In the genomic region with DNA sequence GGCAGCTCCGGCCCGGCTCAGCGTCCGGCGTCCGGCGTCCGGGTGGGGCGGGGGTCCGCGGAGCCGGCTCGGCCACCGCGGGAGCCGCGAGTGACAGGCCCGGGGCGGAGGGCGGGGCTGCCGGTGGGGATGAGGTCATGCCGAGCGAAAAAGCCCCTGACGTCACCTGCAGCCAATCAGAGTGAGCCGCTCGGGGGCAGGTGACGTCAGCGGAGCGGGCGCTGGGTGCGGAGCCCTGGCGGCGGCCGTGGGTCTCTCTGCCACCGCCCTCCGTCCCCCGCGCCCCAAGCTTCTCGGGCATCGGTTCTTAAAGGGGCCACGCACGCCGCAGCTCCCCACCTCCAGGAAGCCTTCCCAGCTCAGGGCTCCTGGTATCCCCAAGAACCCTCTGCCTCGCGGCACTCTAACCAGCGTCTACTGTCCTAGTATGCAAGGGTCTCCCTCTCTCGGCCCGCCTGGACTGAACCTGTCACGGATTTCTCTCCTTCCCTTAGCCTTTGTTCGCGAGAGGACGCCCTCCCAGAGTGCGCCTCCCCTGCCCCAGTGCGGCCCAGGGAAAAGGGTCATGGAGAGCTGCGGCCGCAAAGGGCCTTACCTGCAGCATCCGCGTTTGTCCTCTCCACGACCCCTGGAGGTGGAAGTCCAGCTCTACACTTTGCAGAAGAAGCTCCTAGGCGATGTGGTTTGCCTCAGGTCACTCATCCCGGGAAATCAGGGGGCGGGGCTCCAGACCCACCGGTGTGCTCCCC, we compare ENCODE assay signal across 8 mouse cellular contexts. TPM values are rescaled to one million over a fixed set of nuclear protein-coding genes. Genes with fewer than 3 reads are reported as not detected.
A peak's percentile ranks its signal among the peaks of the same experiment; 100 is the strongest.
DNase-seq lines count a peak whose midpoint lies in the region; ATAC-seq and TF ChIP-seq lines count a peak whose summit lies in the region.

A gene (minus strand): TSS at position 661 of the 749 bp plus-strand sequence.

- no peak for TF ChIP-seq EP300 in heart, adult 2 months (IDR thresholded peaks at IDR 0.05; ENCODE audit: insufficient read depth, low read depth, low read length)

- intact Hi-C loops in heart, adult 2 months (cut with DNase I): loop anchor here (5.0 kb wide), 2 partner anchors 33 to 148 kb away; a partner anchor contains a TSS

- H3K4me3 ChIP-seq in bone marrow, adult 2 months (replicated peaks; ENCODE audit: control insufficient read depth, low read depth, low read length): peak within 1 kb of the TSS; percentile 74
- peak within 1 kb of the TSS; percentile 71 for H3K4me3 ChIP-seq in embryonic facial prominence, embryonic 14.5 days (ENCODE audit: low read depth, low read length)
- peak within 1 kb of the TSS; percentile 98 for H3K4me3 ChIP-seq in heart, adult 2 months
- peak within 1 kb of the TSS; percentile 52 for H3K4me3 ChIP-seq in kidney, adult 2 months (ENCODE audit: insufficient read depth, low read depth, low read length)
- peak within 1 kb of the TSS; percentile 45 for H3K4me3 ChIP-seq in limb, embryonic 11.5 days (ENCODE audit: low read depth, low read length)
- peak within 1 kb of the TSS; percentile 77 for H3K4me3 ChIP-seq in midbrain, embryonic 13.5 days (replicated peaks)
- peak within 1 kb of the TSS; percentile 87 for H3K4me3 ChIP-seq in small intestine, adult 2 months (ENCODE audit: low read depth, low read length)

- no peaks in the 10 kb centered on the region for H3K79me2 ChIP-seq in heart, adult 2 months (replicated peaks; ENCODE audit: control insufficient read depth, insufficient read depth, low read length)

- H3K27ac ChIP-seq in bone marrow, adult 2 months (ENCODE audit: control insufficient read depth, insufficient read depth, low read depth, low read length, poor library complexity): peak within 1 kb of the TSS; percentile 87
- H3K27ac ChIP-seq in embryonic facial prominence, embryonic 14.5 days (replicated peaks; ENCODE audit: low read depth, low read length): peak within 1 kb of the TSS; percentile 44; the same call in 1 of the 2 replicates
- H3K27ac ChIP-seq in heart, adult 2 months: peak within 1 kb of the TSS; percentile 98
- 0 out of 2 replicates have a peak within 1 kb of the TSS, but pooled peaks have one; percentile 4 for H3K27ac ChIP-seq in kidney, adult 2 months (ENCODE audit: insufficient read depth, low read depth, low read length)
- no peak within 1 kb of the TSS for H3K27ac ChIP-seq in limb, embryonic 11.5 days (replicated peaks; ENCODE audit: low read depth, low read length)
- H3K27ac ChIP-seq in midbrain, embryonic 13.5 days: peak within 1 kb of the TSS; percentile 94
- 0 out of 2 replicates have a peak within 1 kb of the TSS, but pooled peaks have one; percentile 24 for H3K27ac ChIP-seq in small intestine, adult 2 months (ENCODE audit: insufficient read depth, low read depth, low read length)

- peak within 1 kb of the TSS; percentile 92 for H3K4me2 ChIP-seq in embryonic facial prominence, embryonic 14.5 days (ENCODE audit: low read depth, low read length)
- H3K4me2 ChIP-seq in limb, embryonic 11.5 days (ENCODE audit: low read depth, severe bottlenecking): peak within 1 kb of the TSS; percentile 94
- H3K4me2 ChIP-seq in midbrain, embryonic 13.5 days (replicated peaks): peak within 1 kb of the TSS; percentile 82

- H3K36me3 ChIP-seq in embryonic facial prominence, embryonic 14.5 days (ENCODE audit: control insufficient read depth, insufficient read depth, low read length): no peaks in the 10 kb centered on the region
- H3K36me3 ChIP-seq in heart, adult 2 months (ENCODE audit: control insufficient read depth, insufficient read depth, low read length): no peaks in the 10 kb centered on the region
- H3K36me3 ChIP-seq in kidney, adult 2 months (ENCODE audit: control insufficient read depth, insufficient read depth, low read length): no peaks in the 10 kb centered on the region
- no peaks in the 10 kb centered on the region for H3K36me3 ChIP-seq in limb, embryonic 11.5 days (ENCODE audit: control insufficient read depth, insufficient read depth, low read length)
- H3K36me3 ChIP-seq in midbrain, embryonic 13.5 days: no peaks in the 10 kb centered on the region
- no peaks in the 10 kb centered on the region for H3K36me3 ChIP-seq in small intestine, adult 2 months (ENCODE audit: control insufficient read depth, insufficient read depth, low read length)

- no peak for TF ChIP-seq POLR2A in bone marrow, adult 2 months (IDR thresholded peaks at IDR 0.05; ENCODE audit: borderline replicate concordance, control insufficient read depth, low read depth, low read length)
- no peak for TF ChIP-seq POLR2A in heart, adult 2 months (IDR thresholded peaks at IDR 0.05; ENCODE audit: insufficient read depth, low read depth, low read length)
- no peak for TF ChIP-seq POLR2A in kidney, adult 2 months (IDR thresholded peaks at IDR 0.05; ENCODE audit: low read depth, low read length)
- TF ChIP-seq POLR2A in small intestine, adult 2 months (IDR thresholded peaks at IDR 0.05; ENCODE audit: low read depth, low read length): no peak

- 1% methylated on average over 62 of the region's 63 CpGs for WGBS in bone marrow, adult 2 months
- 1% methylated on average over 24 of the region's 63 CpGs for WGBS in embryonic facial prominence, embryonic 14.5 days
- WGBS in heart, adult 2 months: 2% methylated on average over 57 of the region's 63 CpGs
- WGBS in kidney, adult 2 months: 4% methylated on average over 61 of the region's 63 CpGs
- WGBS in limb, embryonic 11.5 days: under 1% methylated on average over 37 of the region's 63 CpGs
- WGBS in midbrain, embryonic 13.5 days: under 1% methylated on average over 56 of the region's 63 CpGs
- under 1% methylated on average over 63 of the region's 63 CpGs for WGBS in small intestine, adult 2 months

- peak within 1 kb of the TSS; percentile 83 for H3K9ac ChIP-seq in embryonic facial prominence, embryonic 14.5 days (ENCODE audit: low read depth, low read length)
- peak within 1 kb of the TSS; percentile 99 for H3K9ac ChIP-seq in heart, adult 2 months (ENCODE audit: low read depth, low read length)
- H3K9ac ChIP-seq in limb, embryonic 11.5 days (ENCODE audit: low read length): peak within 1 kb of the TSS; percentile 34
- peak within 1 kb of the TSS; percentile 96 for H3K9ac ChIP-seq in midbrain, embryonic 13.5 days (replicated peaks)

- peak; percentile 38; the same call in 1 of the 2 replicates for TF ChIP-seq CTCF in bone marrow, adult 2 months (IDR thresholded peaks at IDR 0.05; ENCODE audit: control insufficient read depth, insufficient read depth, low read length)
- TF ChIP-seq CTCF in heart, adult 2 months (IDR thresholded peaks at IDR 0.05): peak; percentile 49; the same call in 1 of the 2 replicates
- no peak for TF ChIP-seq CTCF in kidney, adult 2 months (conservative IDR thresholded peaks at IDR 0.05; ENCODE audit: insufficient read depth, insufficient read length, low read depth, low read length)
- no peak for TF ChIP-seq CTCF in small intestine, adult 2 months (IDR thresholded peaks at IDR 0.05; ENCODE audit: extremely low read depth, insufficient read length, insufficient replicate concordance, low read depth, low read length)

- DNase-seq in 3134 (ENCODE audit: extremely low read depth, insufficient read length, low spot score): peak; percentile 85
- peak; percentile 88 for DNase-seq in embryonic facial prominence, embryonic 14.5 days (ENCODE audit: low spot score)
- peak; percentile 96 for DNase-seq in heart, adult 2 months
- DNase-seq in kidney, adult 2 months: peak; percentile 91
- DNase-seq in limb, embryonic 11.5 days (ENCODE audit: low spot score): peak; percentile 87

- H3K27me3 ChIP-seq in embryonic facial prominence, embryonic 14.5 days (replicated peaks; ENCODE audit: control insufficient read depth, insufficient read depth, low read length): peaks cover 76% of the 10 kb centered on the region
- H3K27me3 ChIP-seq in heart, adult 2 months (ENCODE audit: control insufficient read depth, insufficient read depth, low read length): no peaks in the 10 kb centered on the region
- no peaks in the 10 kb centered on the region for H3K27me3 ChIP-seq in kidney, adult 2 months (replicated peaks; ENCODE audit: control insufficient read depth, insufficient read depth, low read length)
- peaks cover 71% of the 10 kb centered on the region for H3K27me3 ChIP-seq in limb, embryonic 11.5 days (ENCODE audit: control insufficient read depth, insufficient read depth, low read length)
- H3K27me3 ChIP-seq in midbrain, embryonic 13.5 days: peaks cover 11% of the 10 kb centered on the region
- H3K27me3 ChIP-seq in small intestine, adult 2 months (ENCODE audit: control insufficient read depth, insufficient read depth, low read length): no peaks in the 10 kb centered on the region

- H3K9me3 ChIP-seq in embryonic facial prominence, embryonic 14.5 days (ENCODE audit: control insufficient read depth, low read length): no peaks in the 10 kb centered on the region
- no peaks in the 10 kb centered on the region for H3K9me3 ChIP-seq in limb, embryonic 11.5 days (ENCODE audit: control insufficient read depth, low read length)
- no peaks in the 10 kb centered on the region for H3K9me3 ChIP-seq in midbrain, embryonic 13.5 days

- no peaks in the 10 kb centered on the region for H3K4me1 ChIP-seq in bone marrow, adult 2 months (ENCODE audit: control insufficient read depth, insufficient read depth, low read length)
- peaks cover 3% of the 10 kb centered on the region for H3K4me1 ChIP-seq in embryonic facial prominence, embryonic 14.5 days (ENCODE audit: control insufficient read depth, insufficient read depth, low read length)
- H3K4me1 ChIP-seq in heart, adult 2 months (ENCODE audit: control insufficient read depth, insufficient read depth, low read length): peaks cover 21% of the 10 kb centered on the region
- H3K4me1 ChIP-seq in kidney, adult 2 months (ENCODE audit: control insufficient read depth, insufficient read depth, low read length): no peaks in the 10 kb centered on the region
- H3K4me1 ChIP-seq in limb, embryonic 11.5 days (ENCODE audit: control insufficient read depth, insufficient read depth, low read length): peaks cover 10% of the 10 kb centered on the region
- H3K4me1 ChIP-seq in midbrain, embryonic 13.5 days (replicated peaks): peaks cover 56% of the 10 kb centered on the region
- H3K4me1 ChIP-seq in small intestine, adult 2 months (ENCODE audit: control insufficient read depth, insufficient read depth, insufficient read length, low read length): peaks cover 11% of the 10 kb centered on the region; the same call in 1 of the 2 replicates

- peak; percentile 86 for ATAC-seq in embryonic facial prominence, embryonic 14.5 days (ENCODE audit: low read depth)
- peak; percentile 59; the same call in 1 of the 2 replicates for ATAC-seq in limb, embryonic 11.5 days (ENCODE audit: insufficient number of reproducible peaks, low FRiP score, low TSS enrichment, low read depth)
- peak; percentile 71 for ATAC-seq in midbrain, embryonic 13.5 days

RNA-seq across cellular contexts. Expression of the gene that starts here (rescaled TPM):
- 4.9 and 7.5 TPM in 2 replicates for polyA plus RNA-seq in bone marrow, adult 2 months (2011; ENCODE audit: insufficient read depth, insufficient read length, low replicate concordance, missing spikeins)
- polyA plus RNA-seq in embryonic facial prominence, embryonic 14.5 days (2014; fragmentation: Nextera tagmentation; extraction: Ambion mirVana): 7.1 and 11.1 TPM in 2 replicates
- total RNA-seq in heart, adult 2 months (2021): 10 to 100 TPM; 37.4 to 43.2 TPM
- 31.4 and 38.4 TPM in 2 replicates for polyA plus RNA-seq in heart, adult 2 months (2012; rRNA removed)
- 3.6 and 3.7 TPM in 2 replicates for polyA plus RNA-seq in kidney, adult 2 months (2012; rRNA removed)
- polyA plus RNA-seq in limb, embryonic 11.5 days (2014; fragmentation: Nextera tagmentation; extraction: Ambion mirVana): 0.47 and 0.48 TPM in 2 replicates
- polyA plus RNA-seq in midbrain, embryonic 13.5 days (2015; fragmentation: Nextera tagmentation; extraction: Ambion mirVana): 66.0 and 69.1 TPM in 2 replicates
- 8.9 and 13.4 TPM in 2 replicates for polyA plus RNA-seq in small intestine, adult 2 months (2012; rRNA removed)

Comparison
In these comparisons a context has a peak if more than half of its experiments do, and no peak if none do; other contexts are left out.
1. Peak in DNase-seq, ATAC-seq, H3K4me3 ChIP-seq, H3K9ac ChIP-seq and H3K4me2 ChIP-seq in limb, embryonic 11.5 days; RNA of the gene not detected or under 1 TPM.
2. H3K4me3 ChIP-seq: peak in every context shown above with its lines; median percentile 98 in heart, adult 2 months; 87 in small intestine, adult 2 months; 77 in midbrain, embryonic 13.5 days; 74 in bone marrow, adult 2 months; 71 in embryonic facial prominence, embryonic 14.5 days; 52 in kidney, adult 2 months; 45 in limb, embryonic 11.5 days.
3. CTCF ChIP-seq: peak in bone marrow, adult 2 months (single experiment) and heart, adult 2 months (single experiment); none in kidney, adult 2 months (single experiment) and small intestine, adult 2 months (single experiment).
4. H3K9ac ChIP-seq: peak in every context shown above with its lines; median percentile 99 in heart, adult 2 months; 96 in midbrain, embryonic 13.5 days; 83 in embryonic facial prominence, embryonic 14.5 days; 34 in limb, embryonic 11.5 days.
5. Peak in every context shown above with its lines, with median percentiles within 50 percentile points of each other: DNase-seq, ATAC-seq and H3K4me2 ChIP-seq.